Mouse (Mus musculus) MEL-GATA-1-ER (cell line): ENCODE measurements around the gene Gm28778.
"Not testable (repeated sequence)": the region's sequence is repeated elsewhere in the genome, so short reads cannot be mapped to it uniquely, and the experiment has no call there.

Experiments
- DNase-seq: peaks from one replicate; pipeline ENCODE4 v3.0.0-alpha.2; 2012; ENCODE audit warnings: low read depth; ENCODE audit errors: extremely low read depth

The Gm28778 gene

GRCm38 (mm10) chr1:53296581-53297383, at the start of gene Gm28778, which contains the start of the genes Pms1 and Ormdl1:
Gene Gm28778 (plus strand): TSS chr1:53297111.
Gene Pms1 (minus strand): TSS chr1:53297018.
Gene Ormdl1 (plus strand): TSS chr1:53297095.
- peak; percentile 93 for DNase-seq

- peak; percentile 26 for DNase-seq
These were observed 31.8 kb upstream of the Gm28778 start for GRCm38 (mm10) chr1:53264958-53265612.

DNA sequence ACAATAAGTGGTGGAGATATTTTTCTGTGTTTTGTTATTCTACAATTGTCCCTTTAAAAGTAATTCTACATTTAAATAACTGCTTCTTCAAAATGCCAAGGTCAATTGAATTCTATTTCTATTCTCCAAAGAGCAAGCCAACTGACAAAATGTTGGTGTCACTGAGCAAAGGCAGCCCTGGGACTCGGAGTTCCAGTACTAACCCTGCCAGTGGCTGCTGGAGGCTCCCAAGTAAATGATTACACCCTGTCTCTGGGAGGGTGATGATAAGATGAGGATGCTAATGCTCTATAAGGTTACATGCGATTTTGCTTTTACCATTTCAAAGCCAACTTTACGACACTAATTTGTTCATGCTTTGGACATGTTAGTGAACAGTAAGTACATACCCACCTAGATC, 27.0 kb upstream of the Gm28778 start:
- no peak for DNase-seq

DNA sequence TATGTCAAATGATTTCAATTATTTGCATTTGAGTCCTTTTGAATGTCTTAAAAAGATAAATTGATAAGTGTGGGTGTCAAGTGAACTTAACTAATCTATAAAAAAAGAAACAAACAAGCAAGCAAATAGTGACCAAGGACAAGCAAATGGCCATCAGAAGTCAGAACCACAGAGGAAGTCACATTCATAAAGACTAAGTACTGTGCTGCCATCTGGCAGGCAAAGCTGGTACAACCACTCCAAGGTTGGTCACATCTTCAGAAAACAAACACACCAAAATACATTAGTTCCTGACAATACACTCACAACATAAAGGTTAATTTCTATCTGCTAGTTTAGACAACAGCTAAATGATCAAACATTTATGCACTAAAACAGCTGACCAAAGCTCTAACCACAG, 24.3 kb upstream of the Gm28778 start:
- DNase-seq, result no peak

GRCm38 (mm10) chr1:53291197-53291596, 5.7 kb upstream of the Gm28778 start:
- no peak for DNase-seq

DNA sequence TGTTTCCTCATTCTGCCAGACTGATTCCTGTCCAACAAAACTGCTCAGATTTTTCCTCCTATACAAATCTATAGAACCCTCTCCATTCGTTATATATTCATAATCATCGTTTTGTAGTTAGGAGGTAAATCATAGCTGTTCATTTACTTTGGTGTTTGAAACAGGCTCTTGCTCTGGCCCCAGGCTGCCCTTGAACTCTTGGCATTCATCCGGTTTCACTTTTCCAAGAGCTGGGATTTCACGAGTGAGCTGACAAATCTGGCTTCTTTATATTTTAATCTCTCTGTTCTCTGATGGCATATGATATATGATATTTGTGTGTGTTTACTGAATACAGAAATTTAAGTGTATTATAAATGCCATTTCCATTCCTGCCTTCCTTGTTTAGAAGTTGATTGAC, 3.6 kb downstream of the Gm28778 start:
- no peak for DNase-seq

DNA sequence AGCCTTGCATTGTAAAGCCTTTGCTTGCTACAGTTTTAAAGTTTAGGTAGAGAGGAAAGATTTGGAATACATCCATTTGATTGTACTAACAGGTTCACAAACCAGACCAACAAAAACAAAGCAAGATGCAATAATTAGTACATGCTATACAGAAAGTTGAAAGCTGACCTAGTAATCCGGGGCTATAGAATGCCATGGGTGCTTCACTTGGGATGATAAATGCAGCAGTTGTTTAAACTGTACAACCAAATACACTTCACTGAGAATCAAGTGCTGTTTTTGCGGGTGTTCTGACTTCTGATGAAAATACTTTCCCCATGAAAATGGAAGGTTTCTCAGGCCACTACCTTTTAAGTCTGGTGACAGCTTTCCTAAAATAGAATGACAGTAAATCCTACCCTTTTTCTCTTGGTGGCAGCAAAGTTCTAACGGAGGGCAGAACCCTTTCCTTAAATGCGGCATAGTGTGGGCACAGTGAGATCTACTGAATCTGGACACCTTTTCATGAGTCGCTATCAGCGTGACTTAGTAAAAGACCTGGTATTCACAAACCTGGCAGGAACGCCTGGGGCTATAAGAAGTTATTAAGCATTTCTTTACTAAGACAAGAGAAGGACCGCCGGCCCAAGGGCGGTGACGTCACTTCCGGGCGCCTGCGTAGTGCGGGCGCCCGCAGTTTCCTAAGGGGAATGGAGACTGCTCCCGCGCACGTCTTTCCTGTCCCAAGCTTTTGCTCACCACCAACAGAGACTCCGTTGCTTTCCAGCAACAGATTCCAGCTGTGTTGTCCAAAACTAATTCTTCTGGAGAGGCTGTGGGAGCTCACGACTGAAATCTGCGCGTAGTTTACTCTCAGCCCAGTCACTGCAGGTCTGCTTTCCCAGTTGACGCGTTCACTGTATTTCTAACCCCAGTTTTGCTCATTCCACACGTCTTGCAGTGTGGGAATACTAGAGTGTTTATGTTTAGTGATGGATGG, 16.4 kb downstream of the Gm28778 start, which contains the start of gene Osgepl1:
TSS of gene Osgepl1 (plus strand) at position 636 of the 979 bp plus-strand sequence.
- DNase-seq, result peak; percentile 81

DNA sequence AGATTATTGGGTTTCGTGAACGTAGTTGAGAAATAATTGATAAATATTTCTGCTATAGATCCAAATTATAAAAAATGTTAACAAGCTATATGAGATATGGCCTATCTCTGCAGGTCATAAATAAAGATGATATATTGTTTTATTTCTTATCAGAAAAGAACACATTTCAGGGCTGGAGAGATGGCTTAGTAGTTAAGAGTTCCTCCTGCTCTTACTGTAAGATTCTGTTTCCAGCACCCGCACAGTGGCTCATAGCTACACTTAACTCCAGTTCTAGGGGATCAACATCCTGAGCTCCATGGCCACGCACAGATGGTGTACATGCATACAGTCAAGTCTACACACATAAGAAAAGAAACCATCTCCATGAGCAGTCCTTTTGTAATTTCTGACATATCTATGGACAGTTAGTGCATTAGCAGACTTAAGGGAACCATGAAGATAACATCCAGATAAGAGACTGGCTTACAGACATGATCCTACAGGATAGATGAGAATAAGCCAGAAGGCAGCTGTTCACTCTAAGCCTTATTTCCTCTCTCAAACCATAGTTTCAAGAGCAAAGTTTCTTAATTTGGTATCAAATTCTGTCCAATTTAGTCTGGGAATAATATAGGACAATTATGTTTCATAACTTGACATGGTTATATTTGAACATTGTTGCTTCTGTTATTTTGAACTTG, 24.9 kb downstream of the Gm28778 start:
- DNase-seq, result no peak

DNA sequence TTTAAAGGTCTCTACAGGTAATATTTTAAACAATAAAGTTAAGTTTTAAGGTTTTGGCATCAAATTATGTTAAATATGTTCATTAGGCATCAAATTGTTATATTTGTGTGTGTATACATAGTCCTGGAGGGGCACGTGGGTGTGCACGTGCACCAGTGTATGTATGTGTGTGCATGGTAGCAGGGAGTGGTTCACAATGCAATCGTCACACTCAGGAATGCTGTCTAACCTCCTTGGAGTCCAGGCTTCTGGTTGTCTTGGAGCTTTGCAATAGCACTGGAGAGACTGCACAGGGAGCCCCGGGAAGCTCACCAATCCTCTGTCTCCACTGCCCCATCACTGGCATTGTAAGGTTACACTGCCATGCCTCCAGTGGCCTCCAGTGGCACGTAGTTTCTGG, 26.3 kb downstream of the Gm28778 start:
- no peak for DNase-seq

DNA sequence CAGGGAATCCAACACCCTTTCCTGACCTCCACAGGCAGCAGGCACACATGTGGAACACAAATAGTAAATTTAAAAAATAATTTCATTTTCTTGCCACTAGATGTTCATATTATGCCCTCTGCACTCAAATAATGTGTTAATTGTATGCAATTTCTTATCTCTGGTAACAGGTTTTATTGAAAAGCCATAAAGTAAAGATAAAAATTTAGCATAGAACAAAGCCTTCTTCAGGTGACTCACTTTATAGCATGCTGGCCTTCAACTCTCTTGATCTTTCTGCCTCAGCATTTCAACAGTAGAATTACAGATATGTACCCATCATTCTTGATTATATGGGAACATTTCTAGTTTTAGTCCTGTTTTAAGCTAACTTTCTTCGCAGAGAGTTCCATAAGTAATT, 27.4 kb downstream of the Gm28778 start:
- no peak for DNase-seq

GRCm38 (mm10) chr1:53324827-53325494, 28.1 kb downstream of the Gm28778 start:
- no peak for DNase-seq

DNA sequence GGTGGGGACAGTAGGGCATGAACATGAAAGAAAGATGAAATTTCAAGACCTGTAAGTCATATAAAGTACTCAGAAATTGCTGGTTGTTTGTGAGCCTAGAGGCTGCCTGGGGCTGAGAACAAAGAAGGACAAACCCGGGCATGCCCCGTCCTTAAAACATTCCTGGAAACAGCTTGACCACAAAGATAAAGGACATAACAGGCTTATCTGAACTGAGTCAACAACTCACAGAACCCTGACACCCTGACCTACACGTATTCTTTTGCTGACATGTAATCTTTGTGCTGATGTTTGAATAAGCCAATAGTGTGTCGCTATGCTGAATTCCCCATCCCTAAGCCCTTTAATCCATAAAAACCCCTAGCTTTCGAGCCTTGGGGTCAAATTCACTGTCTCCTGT, 36.6 kb downstream of the Gm28778 start:
- not testable (repeated sequence) for DNase-seq

DNA sequence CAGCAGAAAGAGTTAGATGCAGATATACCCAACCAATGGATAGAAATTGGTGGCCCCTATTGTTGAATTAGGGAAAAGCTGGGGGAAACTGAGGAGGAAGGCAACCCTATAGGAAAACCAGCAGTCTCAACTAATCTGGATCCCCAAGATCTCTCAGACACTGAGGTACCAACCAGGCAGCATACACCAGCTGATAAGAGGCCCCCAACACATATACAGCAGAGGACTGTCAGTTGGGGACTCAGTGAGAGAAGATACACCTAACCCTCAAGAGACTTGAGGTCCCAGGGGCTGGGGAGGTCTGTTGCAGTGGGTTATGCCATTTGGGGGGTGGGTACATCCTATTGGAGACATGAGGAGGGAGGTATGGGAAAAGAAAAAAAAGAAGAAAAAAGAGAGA, 38.6 kb downstream of the Gm28778 start:
- DNase-seq, result no peak

GRCm38 (mm10) chr1:53337403-53337802, 40.5 kb downstream of the Gm28778 start:
- DNase-seq, result not testable (repeated sequence)

- no peak for DNase-seq
These were observed 44.2 kb downstream of the Gm28778 start for GRCm38 (mm10) chr1:53341071-53341470.

DNA sequence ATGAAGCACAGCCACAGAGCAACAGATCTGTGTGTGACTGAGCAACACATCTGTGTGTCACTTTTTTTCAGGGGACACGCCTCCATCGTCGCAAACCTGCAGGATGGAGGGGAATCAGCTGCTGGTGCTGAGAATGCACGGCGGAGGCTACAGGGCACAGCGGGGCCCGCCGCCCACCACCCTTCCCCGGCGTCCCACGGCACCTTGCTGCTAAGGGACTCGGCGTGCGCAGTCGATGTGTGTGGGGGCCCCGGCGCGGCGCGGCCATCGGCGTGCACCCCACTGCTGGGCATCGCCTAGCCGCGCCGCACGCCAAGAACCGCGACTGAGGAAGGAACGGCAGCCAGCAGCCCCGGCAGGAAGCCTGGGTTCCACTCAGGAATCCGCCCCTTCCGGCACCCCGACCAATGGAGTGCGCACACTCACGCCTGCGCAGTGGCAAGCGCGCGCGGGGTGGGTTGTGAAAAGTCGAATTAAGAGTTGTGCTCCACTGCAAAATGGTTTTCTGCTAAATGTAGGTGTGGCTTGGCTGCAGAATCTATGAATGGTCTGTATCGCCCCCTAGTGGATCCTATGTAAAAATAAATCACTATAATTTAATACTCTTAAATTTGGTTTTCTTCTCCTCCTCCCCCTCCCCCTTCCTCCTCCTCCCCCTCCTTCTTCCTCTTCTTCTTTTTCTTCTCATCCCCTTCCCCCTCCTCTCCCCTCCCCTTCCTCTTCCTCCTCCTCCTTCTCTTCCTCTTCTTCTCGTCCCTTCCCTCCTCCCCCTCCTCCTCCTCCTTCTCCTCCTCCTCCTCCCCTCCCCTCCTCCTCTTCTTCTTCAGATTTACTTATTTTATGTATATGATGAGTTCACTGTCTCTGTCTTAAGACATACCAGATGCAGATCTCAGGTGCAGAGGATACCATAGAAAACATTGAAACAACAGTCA, 55.7 kb downstream of the Gm28778 start, which contains the start of the genes Asdurf, Gm28551 and Asnsd1:
TSS of gene Asdurf (minus strand) at position 293 of the 935 bp plus-strand sequence.
TSS of gene Gm28551 (minus strand) at position 341 of the 935 bp plus-strand sequence.
TSS of gene Asnsd1 (minus strand) at position 426 of the 935 bp plus-strand sequence.
- DNase-seq, result peak; percentile 92

DNA sequence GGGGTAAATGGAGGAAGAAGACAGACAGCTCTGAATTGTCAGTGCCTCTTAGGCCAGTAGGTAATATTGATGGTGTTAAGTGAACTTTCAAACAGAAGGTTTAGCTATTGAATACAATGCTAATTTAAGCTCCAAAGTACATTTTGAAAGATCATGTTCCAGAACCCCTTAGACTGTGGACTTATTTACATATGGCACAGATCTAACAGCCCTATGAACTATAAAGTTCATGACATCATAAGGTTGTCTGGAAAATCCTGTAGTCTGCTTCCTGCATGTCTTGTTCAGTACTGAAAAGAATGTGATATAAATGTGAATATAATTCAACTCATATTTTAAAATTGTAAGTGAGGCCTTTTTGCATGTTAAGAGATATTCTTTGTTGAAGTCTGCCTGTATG, 62.1 kb downstream of the Gm28778 start:
- DNase-seq, result no peak
